Mouse (Mus musculus) small intestine, adult 2 months (tissue): ENCODE results near the gene Serpinc1.

ENCODE experiments used
- CTCF ChIP-seq: fragments of 200-500 bp; IDR thresholded peaks from 2 replicates; pipeline ENCODE4 v1.5.1; 2012; ENCODE audit warnings: low read depth, mild to moderate bottlenecking, control low read depth, inconsistent platforms, low read length, moderate library complexity, mixed read lengths; ENCODE audit not compliant: insufficient replicate concordance, insufficient read length; ENCODE audit errors: extremely low read depth
- POLR2A ChIP-seq: fragments of 200-500 bp; IDR thresholded peaks from 2 replicates; pipeline ENCODE4 v1.6.1; 2012; ENCODE audit warnings: low read depth, mild to moderate bottlenecking, control low read depth, inconsistent platforms, low read length, moderate library complexity

GRCm38 (mm10) chr1:160989395-160989794 lies 11.0 kb downstream of the Serpinc1 start:
- TF ChIP-seq CTCF (no peak), POLR2A (no peak)
